Mouse (Mus musculus) lung, embryonic 15.5 days (tissue): ENCODE measurements around the gene Prkcz. TPM values are rescaled to one million over a fixed set of nuclear protein-coding genes. Genes with fewer than 3 reads are reported as not detected.

ENCODE experiments used
- polyA plus RNA-seq: library from polyadenylated mRNA; unstranded; fragments of >200 nt; fragmentation: Nextera tagmentation; extraction: Ambion mirVana; gene quantifications from 2 replicates; pipeline ENCODE4 v1.2.1, GENCODE M21; 2015

The Prkcz gene
- polyA plus RNA-seq, 1 experiment from 2014 or later, result 16.8 TPM

Other genes starting within 250 kb of the Prkcz start
- gene Ski, start 138.8 kb downstream of the Prkcz start, polyA plus RNA-seq, result 16.1 and 16.9 TPM in 2 replicates
- gene Faap20, start 111.6 kb downstream of the Prkcz start, polyA plus RNA-seq, result 83.4 and 83.5 TPM in 2 replicates
- gene Gabrd, start 36.8 kb upstream of the Prkcz start, polyA plus RNA-seq, result 0.07 TPM in 1 of 2 replicates, not detected in the other
- gene Cfap74, start 47.8 kb upstream of the Prkcz start, polyA plus RNA-seq, result 1.8 and 2.1 TPM in 2 replicates
- gene Tmem52, start 107.8 kb upstream of the Prkcz start, polyA plus RNA-seq, result 0.18 and 0.27 TPM in 2 replicates
- 527 and 534 TPM in 2 replicates for gene Gnb1, start 130.0 kb upstream of the Prkcz start, polyA plus RNA-seq
- 76.3 and 77.6 TPM in 2 replicates for gene Nadk, start 201.0 kb upstream of the Prkcz start, polyA plus RNA-seq
- 6.4 and 6.5 TPM in 2 replicates for gene Slc35e2, start 240.1 kb upstream of the Prkcz start, polyA plus RNA-seq